Mouse (Mus musculus) cerebellum, adult 2 months (tissue): ENCODE measurements around the gene Calr3.

Experiments used
- CTCF ChIP-seq: fragments of 200-500 bp; IDR thresholded peaks from 2 replicates; pipeline ENCODE4 v1.5.1; 2011; ENCODE audit warnings: low read depth, mild to moderate bottlenecking, control low read depth, low read length, moderate library complexity, borderline replicate concordance; ENCODE audit not compliant: insufficient read depth
- POLR2A ChIP-seq: fragments of 200-500 bp; IDR thresholded peaks from 2 replicates; pipeline ENCODE4 v1.6.1; 2011; ENCODE audit warnings: low read length, control low read depth, borderline replicate concordance; ENCODE audit not compliant: insufficient read depth

DNA sequence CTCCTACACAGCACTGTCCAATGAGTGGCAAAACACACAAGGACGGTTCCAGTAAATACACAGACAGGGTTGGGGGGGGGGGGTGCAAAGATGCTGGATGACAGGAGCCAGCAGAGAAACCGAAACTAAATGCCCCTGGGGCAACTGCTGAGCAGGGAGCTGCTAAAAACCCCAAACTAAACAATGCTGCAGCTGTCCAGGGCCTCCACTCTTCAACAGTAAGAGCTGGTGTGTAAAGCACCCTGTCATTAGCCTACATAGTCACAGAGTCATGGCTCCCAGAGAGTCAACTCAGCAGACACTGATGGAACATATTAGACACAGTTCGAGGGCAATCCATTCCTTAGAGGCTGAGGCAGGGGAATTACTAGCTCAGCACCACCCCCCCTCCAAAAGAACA is 34.2 kb downstream of the Calr3 start:
- no peak for TF ChIP-seq CTCF
- no peak for TF ChIP-seq POLR2A
